Mouse (Mus musculus) midbrain, embryonic 10.5 days (tissue): Measurements from ENCODE around the gene Gm21149. TPM values are rescaled to one million over a fixed set of nuclear protein-coding genes. Genes with fewer than 3 reads are reported as not detected.

Experiments
- polyA plus RNA-seq: library from polyadenylated mRNA; unstranded; fragments of >200 nt; fragmentation: Nextera tagmentation; extraction: Ambion mirVana; gene quantifications from 2 replicates; pipeline ENCODE4 v1.2.1, GENCODE M21; 2016

The Gm21149 gene
- polyA plus RNA-seq, 1 experiment from 2014 or later = not detected

Other genes starting within 250 kb of the Gm21149 start
- gene Gm21190, start 52.7 kb upstream of the Gm21149 start, polyA plus RNA-seq = not detected in 2 replicates
- not detected in 2 replicates for gene Gm21083, start 100.8 kb upstream of the Gm21149 start, polyA plus RNA-seq
- not detected in 2 replicates for gene Speer4d, start 142.5 kb upstream of the Gm21149 start, polyA plus RNA-seq
- not detected in 2 replicates for gene 4930572O03Rik, start 180.5 kb upstream of the Gm21149 start, polyA plus RNA-seq
- not detected in 2 replicates for gene Speer4c, start 237.7 kb upstream of the Gm21149 start, polyA plus RNA-seq